Mouse (Mus musculus) mesoderm, embryonic 11.5 days (tissue): ENCODE results near the gene Apobec2.
"Not testable (repeated sequence)": the region's sequence is repeated elsewhere in the genome, so short reads cannot be mapped to it uniquely, and the experiment has no call there.

Source experiments
- DNase-seq: peaks from one replicate; pipeline ENCODE4 v3.0.0-alpha.2; 2012; ENCODE audit warnings: low read depth, low spot score

Gene Apobec2

GRCm38 (mm10) chr17:48432158-48432980 lies at the start of gene Apobec2:
Gene Apobec2 (minus strand): TSS chr17:48432930.
- DNase-seq: no peak

DNA sequence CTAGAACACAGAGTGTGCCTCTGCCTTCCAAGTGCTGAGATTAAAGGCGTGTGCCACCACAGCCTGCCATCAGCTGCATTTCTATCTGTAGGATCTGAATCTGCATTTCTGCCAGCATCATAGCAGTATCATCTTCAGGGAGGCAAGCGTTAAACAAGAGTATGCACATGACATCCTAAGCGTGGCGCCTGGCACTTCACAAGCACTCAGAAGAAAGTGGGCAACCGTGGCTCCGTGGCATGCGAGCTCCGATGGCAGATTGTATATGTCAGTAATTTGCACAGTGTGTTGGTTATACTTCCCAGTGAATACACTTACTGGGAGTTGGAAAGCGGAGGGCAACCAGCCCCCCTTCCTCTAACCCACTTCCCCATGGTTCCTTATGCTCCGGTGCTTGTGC lies 47.2 kb upstream of the Apobec2 start:
- no peak for DNase-seq

DNA sequence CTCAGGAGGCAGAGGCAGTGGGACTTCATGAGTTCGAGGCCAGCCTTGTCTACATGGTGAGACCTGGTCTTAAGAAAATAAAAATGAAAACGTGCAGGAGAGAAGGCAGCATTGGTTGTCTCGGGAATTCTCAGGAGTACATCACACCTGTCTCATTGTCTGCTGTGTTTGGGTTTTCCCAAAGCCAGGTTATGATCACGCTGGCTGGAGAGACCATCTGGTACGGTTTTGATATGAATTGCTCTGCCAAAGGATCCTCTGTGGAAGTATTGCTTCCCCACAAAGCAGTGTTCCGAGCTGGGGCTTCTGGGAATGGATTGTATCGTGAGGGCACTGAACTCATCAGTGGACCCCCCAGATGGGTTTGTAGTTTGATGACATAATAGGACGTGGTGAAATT lies 42.7 kb upstream of the Apobec2 start:
- no peak for DNase-seq

GRCm38 (mm10) chr17:48474282-48474681 lies 41.6 kb upstream of the Apobec2 start:
- not testable (repeated sequence) for DNase-seq

- DNase-seq: peak; percentile 84
Measured at GRCm38 (mm10) chr17:48467395-48468231, 34.9 kb upstream of the Apobec2 start.

- DNase-seq: no peak
Measured at GRCm38 (mm10) chr17:48466769-48467394, 34.2 kb upstream of the Apobec2 start.

GRCm38 (mm10) chr17:48463391-48463790 lies 30.7 kb upstream of the Apobec2 start:
- no peak for DNase-seq

- no peak for DNase-seq
Measured at GRCm38 (mm10) chr17:48462096-48462495, 29.4 kb upstream of the Apobec2 start.

DNA sequence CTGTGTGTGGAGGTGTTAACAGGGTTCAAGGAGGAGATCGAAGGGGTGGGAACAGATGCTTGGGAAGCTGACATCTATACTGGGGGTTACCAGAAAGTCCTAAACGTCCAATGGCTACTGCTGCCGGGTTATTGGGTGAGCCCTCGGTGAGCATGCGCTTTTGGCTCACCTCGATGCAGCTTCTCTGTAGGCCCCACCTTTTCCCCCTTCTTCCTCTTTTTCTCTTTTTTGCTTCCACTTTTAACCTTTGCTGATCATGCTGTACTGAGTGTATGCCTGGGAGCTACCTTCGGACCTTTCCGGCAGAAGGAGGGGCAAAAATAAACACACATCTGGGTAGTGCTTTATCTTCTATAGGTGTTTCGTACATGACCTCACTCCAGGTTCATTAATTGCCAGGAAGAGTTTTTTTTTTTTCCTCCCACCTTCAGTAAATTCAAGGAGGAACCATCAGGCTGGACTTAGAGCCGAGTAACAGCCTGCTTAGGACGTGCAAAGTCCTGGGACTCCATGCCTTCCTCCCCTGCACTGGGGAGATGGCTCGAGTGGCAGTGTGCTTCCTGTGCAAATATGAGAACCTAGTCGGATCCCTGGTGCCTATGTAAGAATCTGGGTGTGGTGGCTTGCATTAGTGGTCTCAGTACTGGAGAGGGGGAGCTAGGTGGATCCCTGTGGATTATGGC lies 25.4 kb upstream of the Apobec2 start:
- no peak for DNase-seq

GRCm38 (mm10) chr17:48455955-48456354 lies 23.2 kb upstream of the Apobec2 start:
- no peak for DNase-seq

DNA sequence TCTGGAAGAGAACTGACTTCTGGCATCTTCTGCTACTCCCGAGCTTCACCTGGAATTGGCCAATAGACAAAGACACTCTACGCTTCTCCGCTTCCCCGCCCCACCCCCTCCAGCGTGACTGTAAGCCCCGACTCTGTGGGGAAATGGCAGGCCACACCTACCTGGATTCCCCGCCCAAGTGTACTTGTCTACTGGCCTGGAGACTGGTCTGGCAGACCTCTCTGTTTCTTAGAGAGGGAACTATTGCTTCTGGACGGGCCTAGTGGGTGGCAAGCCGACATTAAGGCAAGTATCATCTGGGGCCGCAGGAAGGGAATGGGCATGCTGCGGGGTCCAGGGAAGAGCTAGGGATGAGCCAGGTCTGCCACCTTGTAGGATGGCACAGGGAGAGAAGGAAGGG lies 22.0 kb upstream of the Apobec2 start, which contains the start of gene Unc5cl:
TSS of gene Unc5cl (plus strand) at position 214 of the 400 bp plus-strand sequence.
- no peak for DNase-seq

DNA sequence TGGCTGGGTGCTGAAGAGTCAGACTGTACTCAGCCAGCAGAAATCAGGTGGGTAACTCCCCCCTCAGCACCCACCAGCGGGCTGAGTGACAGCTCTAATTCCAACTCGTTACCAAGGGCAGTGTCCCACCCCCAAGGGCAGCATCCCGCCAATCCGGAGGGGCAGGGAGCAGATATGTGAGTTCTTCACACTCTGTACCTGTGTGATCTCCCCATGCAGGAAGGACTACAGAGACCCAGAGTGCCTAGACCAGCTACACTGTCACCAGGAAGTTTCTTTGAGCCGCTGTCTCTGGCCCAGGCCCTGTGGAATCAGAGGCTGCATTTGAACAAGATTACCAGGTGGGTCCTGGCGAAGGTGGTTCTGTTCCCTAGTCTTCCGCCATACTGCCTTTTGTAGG lies 21.5 kb upstream of the Apobec2 start:
- no peak for DNase-seq

GRCm38 (mm10) chr17:48453489-48453888 lies 20.8 kb upstream of the Apobec2 start:
- no peak for DNase-seq

DNA sequence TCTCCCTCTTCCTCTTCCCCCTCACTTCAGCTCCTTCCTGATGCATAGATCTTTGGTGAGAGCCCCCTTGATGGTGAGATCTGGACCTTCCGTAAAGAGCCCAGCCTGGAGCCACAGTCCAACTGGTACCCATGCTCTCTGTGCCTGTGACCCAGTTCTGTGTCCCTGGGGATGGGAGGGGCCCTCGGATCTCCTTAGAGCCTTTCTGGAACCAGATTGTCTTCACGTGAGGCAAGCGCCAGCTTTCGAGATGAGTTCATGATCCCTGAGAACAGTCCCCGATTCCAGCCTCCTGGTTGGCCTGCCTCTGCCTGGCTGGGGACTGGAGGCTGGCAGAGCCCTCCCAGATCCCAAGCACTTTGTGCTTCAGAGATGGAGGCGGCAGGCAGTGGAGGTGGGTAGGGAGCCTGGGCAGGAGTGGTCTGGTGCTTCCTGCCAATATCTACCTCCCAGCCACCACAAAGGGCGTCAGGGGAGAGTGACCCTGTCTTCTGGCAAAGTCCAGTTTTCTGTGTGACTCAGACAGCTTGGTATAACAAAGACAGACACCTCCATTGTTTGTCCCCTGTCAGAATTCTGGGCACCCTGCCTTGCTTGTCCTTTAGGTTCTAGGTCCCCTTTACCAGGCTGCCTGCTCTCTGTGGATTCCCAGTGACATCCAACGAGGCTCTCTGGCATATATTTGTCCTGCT lies 19.2 kb upstream of the Apobec2 start:
- no peak for DNase-seq

DNA sequence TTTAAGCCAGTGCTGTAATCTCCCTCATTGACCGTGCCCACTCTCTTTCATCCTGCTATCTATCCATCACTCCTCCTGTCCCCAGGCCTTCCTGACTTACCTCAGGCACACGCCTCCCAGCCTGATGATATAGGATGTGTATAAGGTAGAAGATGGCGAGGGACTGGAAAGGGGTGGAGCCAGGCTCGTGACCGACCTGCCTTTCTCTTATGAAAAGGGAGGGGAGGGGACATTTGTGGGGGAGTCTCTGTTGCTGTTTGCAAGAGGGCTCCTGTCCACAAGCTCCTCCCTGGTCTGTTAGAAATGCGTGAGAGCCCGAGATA lies 18.6 kb upstream of the Apobec2 start, which contains the start of gene Tspo2:
TSS of gene Tspo2 (minus strand) at position 170 of the 323 bp plus-strand sequence.
- no peak for DNase-seq

GRCm38 (mm10) chr17:48450666-48451352 lies 18.1 kb upstream of the Apobec2 start:
- no peak for DNase-seq

DNA sequence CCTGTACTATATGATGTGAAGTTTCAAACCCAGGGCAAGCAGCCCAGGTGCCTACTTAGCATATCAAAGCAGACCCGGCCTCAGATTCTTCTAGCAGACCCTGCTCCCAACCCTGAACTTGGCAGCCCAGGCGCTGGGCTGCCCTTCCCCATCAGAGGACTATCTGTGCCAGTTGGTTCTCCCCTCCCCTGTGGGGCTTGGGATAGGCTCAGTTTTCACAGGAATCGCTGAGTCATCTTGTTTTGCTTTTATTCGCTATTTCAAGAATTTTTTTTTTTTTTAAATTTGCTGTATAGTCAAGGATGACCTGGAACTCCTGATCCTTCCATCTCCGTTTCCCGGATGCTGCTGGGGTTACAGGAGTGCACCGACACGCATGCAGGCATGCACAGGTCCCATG lies 14.9 kb upstream of the Apobec2 start:
- DNase-seq: no peak

DNA sequence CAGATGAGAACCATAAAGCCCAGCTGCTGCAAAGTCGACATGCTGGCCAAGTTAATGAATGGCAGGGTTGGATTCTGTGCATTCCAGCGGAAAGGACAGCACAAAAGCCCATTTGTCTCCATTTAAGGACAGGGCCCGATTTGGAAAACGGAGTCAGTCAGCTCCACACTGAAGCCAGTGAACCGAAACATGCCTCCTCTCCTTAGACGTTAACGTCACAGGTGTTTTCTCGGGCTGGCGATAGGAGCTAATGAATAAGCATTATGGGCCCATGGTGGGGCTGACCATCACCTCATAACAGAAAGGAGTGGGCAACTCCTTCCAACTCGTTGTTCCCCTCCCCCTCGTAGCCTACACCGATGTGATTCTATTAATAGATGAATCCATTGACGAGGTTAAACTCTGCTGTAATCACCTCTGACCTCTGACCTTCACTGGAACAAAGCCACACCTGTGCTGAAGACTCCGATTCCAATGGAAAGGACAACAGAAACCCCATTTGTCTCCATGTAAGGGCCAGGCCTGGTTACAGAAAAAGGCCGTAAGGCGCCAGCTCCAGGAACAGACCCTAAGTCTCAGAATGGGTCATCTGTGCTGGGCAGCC lies 10.9 kb upstream of the Apobec2 start:
- no peak for DNase-seq

GRCm38 (mm10) chr17:48442745-48443457 lies 10.2 kb upstream of the Apobec2 start:
- DNase-seq: no peak
